Mouse (Mus musculus) midbrain, embryonic 16.5 days (tissue): Measurements from ENCODE around the gene Ephb2. TPM values are rescaled to one million over a fixed set of nuclear protein-coding genes. Genes with fewer than 3 reads are reported as not detected.

ENCODE experiments used
- ATAC-seq: fragments of 200-750 bp; cut with Nextera tagmentation; 2 replicates; pipeline ENCODE4 v1.8.0; 2017; ENCODE audit warnings: moderate TSS enrichment
- H3K27ac ChIP-seq: fragments of 300-500 bp; sonication (generic); 2 replicates; pipeline ENCODE4 v1.5.1; 2014; ENCODE audit warnings: mild to moderate bottlenecking, low read length, mixed read lengths
- H3K27me3 ChIP-seq: fragments of 300-500 bp; sonication (generic); 2 replicates; pipeline ENCODE4 v1.6.1; 2014; ENCODE audit warnings: low read depth, low read length, mixed read lengths; ENCODE audit not compliant: control insufficient read depth, insufficient read depth
- H3K36me3 ChIP-seq: fragments of 300-500 bp; sonication (generic); 2 replicates; pipeline ENCODE4 v1.6.1; 2014; ENCODE audit warnings: mild to moderate bottlenecking, low read length, moderate library complexity, mixed read lengths; ENCODE audit not compliant: control insufficient read depth, insufficient read depth
- H3K4me1 ChIP-seq: fragments of 300-500 bp; sonication (generic); 2 replicates; pipeline ENCODE4 v1.6.1; 2014; ENCODE audit warnings: mild to moderate bottlenecking, low read length, mixed read lengths; ENCODE audit not compliant: control insufficient read depth, insufficient read depth
- H3K4me2 ChIP-seq: fragments of 300-500 bp; sonication (generic); 2 replicates; pipeline ENCODE4 v1.6.1; 2014; ENCODE audit warnings: mild to moderate bottlenecking, low read length, mixed read lengths
- H3K4me3 ChIP-seq: fragments of 300-500 bp; sonication (generic); 2 replicates; pipeline ENCODE4 v1.5.1; 2014; ENCODE audit warnings: low read depth, mild to moderate bottlenecking, low read length, moderate library complexity, mixed read lengths
- H3K9ac ChIP-seq: fragments of 300-500 bp; sonication (generic); 2 replicates; pipeline ENCODE4 v1.6.1; 2014; ENCODE audit warnings: low read depth, low read length, mixed read lengths
- H3K9me3 ChIP-seq: fragments of 300-500 bp; sonication (generic); replicated peaks from 2 replicates; pipeline ENCODE4 v1.6.1; 2014; ENCODE audit warnings: mild to moderate bottlenecking, low read length, mixed read lengths; ENCODE audit not compliant: control insufficient read depth, poor library complexity, severe bottlenecking
- WGBS: fragments of 180-500 bp; shearing (Covaris S2); extraction: QIAGEN DNeasy Blood & Tissue Kit; methylation state at CpG from one replicate; pipeline ENCODE4 v1.1.7; 2014; 5-methylcytosine and 5-hydroxymethylcytosine counted together
- polyA plus RNA-seq: library from polyadenylated mRNA; unstranded; fragments of >200 nt; fragmentation: Nextera tagmentation; extraction: Ambion mirVana; gene quantifications from 2 replicates; pipeline ENCODE4 v1.2.1, GENCODE M21; 2015

Gene Ephb2
- polyA plus RNA-seq, 1 experiment from 2014 or later: 13.1 TPM

DNA sequence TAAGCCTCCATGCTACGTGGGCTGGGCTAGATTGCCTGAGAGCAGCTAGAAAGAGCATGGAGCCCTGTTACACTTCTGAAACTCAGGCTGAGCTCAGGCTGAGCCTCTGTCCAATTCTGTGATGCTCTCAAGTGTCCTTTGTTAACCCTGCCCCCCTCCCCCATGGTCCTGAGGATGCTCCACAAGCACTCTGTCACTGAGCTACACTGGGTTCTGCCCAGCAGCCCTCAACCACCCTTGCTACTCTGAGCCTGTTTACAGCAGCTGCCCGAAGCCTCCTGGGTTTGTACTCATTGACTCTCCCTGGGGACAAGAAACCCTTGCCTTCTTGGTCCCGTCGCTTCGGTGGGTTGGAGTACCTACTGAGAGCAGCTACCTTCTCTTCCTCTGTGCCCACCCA lies 63.5 kb downstream of the Ephb2 start:
- no peak for ATAC-seq
- H3K36me3 ChIP-seq: peaks cover 9% of the 10 kb centered on the region; the same call in 1 of the 2 replicates
- H3K9me3 ChIP-seq: no peaks in the 10 kb centered on the region
- no peak overlapping the region for H3K9ac ChIP-seq
- H3K27me3 ChIP-seq: no peaks in the 10 kb centered on the region
- no peak overlapping the region for H3K4me3 ChIP-seq
- H3K27ac ChIP-seq: peak overlapping the region; percentile 60; the same call in 1 of the 2 replicates
- H3K4me1 ChIP-seq: peaks cover 33% of the 10 kb centered on the region
- no peak overlapping the region for H3K4me2 ChIP-seq
- 69% methylated on average over 5 of the region's 5 CpGs for WGBS

DNA sequence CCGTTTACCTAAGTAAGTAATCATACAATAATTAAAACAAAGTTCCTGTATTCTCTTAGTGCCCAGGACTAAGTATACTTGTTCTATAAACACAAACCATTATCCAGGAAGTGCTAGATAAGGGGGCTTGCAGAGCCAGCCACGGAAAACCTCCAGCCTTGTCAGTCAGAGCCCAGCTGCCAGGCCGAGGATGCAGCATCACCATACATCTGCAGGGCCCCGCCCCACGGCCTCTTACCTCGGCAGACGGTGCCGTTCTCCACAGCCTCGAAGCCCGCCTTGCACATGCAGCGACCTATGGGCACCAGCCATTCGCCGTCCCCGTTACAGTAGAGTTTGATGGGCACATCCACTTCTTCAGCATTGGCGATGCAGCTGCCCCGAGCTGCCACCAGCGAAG lies 65.1 kb downstream of the Ephb2 start:
- H3K9me3 ChIP-seq: no peaks in the 10 kb centered on the region
- H3K4me1 ChIP-seq: peaks cover 21% of the 10 kb centered on the region
- no peak overlapping the region for H3K4me2 ChIP-seq
- H3K4me3 ChIP-seq: no peak overlapping the region
- peaks cover 9% of the 10 kb centered on the region; the same call in 1 of the 2 replicates for H3K36me3 ChIP-seq
- H3K27ac ChIP-seq: no peak overlapping the region
- ATAC-seq: no peak
- no peaks in the 10 kb centered on the region for H3K27me3 ChIP-seq
- WGBS: 93% methylated on average over 17 of the region's 17 CpGs
- no peak overlapping the region for H3K9ac ChIP-seq

DNA sequence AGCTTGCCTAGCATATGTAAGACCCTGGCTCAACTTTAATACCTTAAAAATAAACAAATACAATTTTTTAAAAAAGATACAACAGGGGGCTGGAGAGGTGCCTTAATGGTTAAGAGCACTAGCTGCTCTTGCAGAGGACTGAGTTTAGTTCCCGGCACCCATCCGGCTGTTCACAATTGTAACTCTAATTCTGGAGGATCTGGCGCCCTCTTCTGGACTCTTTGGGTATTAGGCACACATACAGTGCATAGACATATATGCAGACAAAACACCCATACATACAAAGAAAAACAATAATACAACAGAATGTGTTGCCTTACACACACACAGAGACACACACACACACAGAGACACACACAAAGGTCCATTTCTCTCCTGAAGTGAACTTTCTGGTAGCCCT lies 67.3 kb downstream of the Ephb2 start:
- Histone ChIP-seq H3K27me3 (no peaks in the 10 kb centered on the region), H3K4me1 (peaks cover 15% of the 10 kb centered on the region), H3K27ac (no peak overlapping the region), H3K4me2 (no peak overlapping the region), H3K36me3 (peaks cover 9% of the 10 kb centered on the region; the same call in 1 of the 2 replicates), H3K9me3 (no peaks in the 10 kb centered on the region), H3K9ac (no peak overlapping the region), H3K4me3 (no peak overlapping the region)
- WGBS: 97% methylated on average over 3 of the region's 3 CpGs
- ATAC-seq: no peak

DNA sequence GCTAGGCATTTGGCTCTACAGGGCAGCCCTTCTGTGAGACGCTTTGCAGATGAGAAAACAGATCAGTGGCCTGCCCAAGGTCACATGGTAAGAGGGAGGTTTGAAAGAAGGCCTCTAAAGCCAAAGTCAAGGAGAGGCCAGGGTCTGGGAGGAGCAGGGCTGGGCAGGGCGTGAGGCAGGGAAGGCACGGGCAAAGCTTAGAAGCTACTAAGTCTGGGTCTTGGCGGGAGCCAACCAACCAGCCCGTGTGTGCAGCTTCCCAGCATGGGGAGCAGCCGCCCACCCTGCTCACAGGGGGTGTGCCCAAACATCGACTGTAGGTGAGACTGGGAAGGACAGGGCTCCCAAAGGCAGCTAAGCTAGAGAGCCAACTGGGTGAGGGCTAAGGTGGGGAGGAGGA lies 70.7 kb downstream of the Ephb2 start:
- 72% methylated on average over 7 of the region's 7 CpGs for WGBS
- no peak overlapping the region for H3K9ac ChIP-seq
- no peaks in the 10 kb centered on the region for H3K27me3 ChIP-seq
- no peak overlapping the region for H3K27ac ChIP-seq
- H3K4me3 ChIP-seq: no peak overlapping the region
- no peak for ATAC-seq
- no peaks in the 10 kb centered on the region for H3K9me3 ChIP-seq
- H3K36me3 ChIP-seq: no peaks in the 10 kb centered on the region
- H3K4me1 ChIP-seq: no peaks in the 10 kb centered on the region; the same call in 1 of the 2 replicates
- no peak overlapping the region for H3K4me2 ChIP-seq

DNA sequence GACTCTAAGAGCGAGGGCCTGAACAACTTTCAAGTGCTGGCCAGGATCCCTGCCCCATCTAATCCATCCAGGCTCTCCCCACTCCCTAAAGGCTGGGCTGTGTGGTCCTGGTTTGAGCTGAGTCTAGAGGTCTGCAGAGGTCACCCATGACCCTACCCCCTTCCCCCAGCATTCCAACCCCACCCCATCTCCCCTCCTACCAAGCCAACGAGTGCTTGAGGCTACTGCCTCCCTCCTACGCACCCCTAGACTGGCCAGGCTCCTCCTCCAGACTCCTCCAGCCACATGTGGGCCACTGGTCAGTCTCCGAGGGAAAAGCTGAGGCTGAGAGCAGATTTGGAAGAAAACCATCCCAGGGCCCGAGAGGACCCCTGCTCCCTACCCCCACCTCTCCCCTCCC lies 72.4 kb downstream of the Ephb2 start:
- WGBS: 42% methylated on average over 5 of the region's 5 CpGs
- no peak for ATAC-seq
- H3K36me3 ChIP-seq: no peaks in the 10 kb centered on the region
- no peak overlapping the region for H3K4me2 ChIP-seq
- no peak overlapping the region for H3K9ac ChIP-seq
- H3K9me3 ChIP-seq: no peaks in the 10 kb centered on the region
- no peaks in the 10 kb centered on the region for H3K27me3 ChIP-seq
- H3K4me1 ChIP-seq: no peaks in the 10 kb centered on the region; the same call in 1 of the 2 replicates
- H3K27ac ChIP-seq: no peak overlapping the region
- H3K4me3 ChIP-seq: no peak overlapping the region

DNA sequence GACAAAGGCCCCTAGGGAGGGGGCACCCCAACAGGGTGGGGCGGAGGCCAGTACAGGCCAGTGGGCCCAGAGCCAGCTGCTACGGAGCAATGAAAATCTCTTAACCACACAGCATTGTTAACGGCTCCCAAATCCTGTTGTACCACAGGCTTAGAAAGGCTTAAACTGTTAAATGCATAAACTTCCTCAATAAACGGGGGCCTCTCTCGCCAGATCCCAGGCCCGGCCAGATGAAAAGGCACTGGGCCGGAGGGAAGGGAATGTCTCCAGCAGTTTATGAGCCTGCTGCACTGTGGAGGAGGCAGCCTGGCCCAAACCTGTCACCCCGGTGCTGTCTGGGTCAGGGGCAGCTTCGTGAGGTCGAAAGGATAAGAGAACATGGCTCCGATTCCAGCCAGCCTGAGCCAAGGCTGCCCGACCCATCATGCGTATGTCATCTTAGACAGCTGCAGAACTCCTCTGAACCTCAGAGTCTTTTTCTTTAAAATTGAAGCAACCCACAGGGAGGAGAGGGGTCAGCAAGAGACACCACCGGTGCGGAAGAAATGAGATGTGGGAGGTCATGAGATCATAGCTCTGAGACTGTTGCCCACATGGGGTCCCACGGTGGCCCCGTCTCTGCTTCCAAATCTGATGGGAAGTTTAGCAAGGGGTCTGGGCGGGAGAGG lies 73.9 kb downstream of the Ephb2 start:
- no peak overlapping the region for H3K27ac ChIP-seq
- H3K27me3 ChIP-seq: no peaks in the 10 kb centered on the region
- H3K36me3 ChIP-seq: no peaks in the 10 kb centered on the region
- no peak for ATAC-seq
- no peak overlapping the region for H3K4me3 ChIP-seq
- H3K4me2 ChIP-seq: no peak overlapping the region
- WGBS: 12% methylated on average over 18 of the region's 18 CpGs
- no peaks in the 10 kb centered on the region for H3K9me3 ChIP-seq
- H3K9ac ChIP-seq: no peak overlapping the region
- peaks cover 13% of the 10 kb centered on the region for H3K4me1 ChIP-seq

DNA sequence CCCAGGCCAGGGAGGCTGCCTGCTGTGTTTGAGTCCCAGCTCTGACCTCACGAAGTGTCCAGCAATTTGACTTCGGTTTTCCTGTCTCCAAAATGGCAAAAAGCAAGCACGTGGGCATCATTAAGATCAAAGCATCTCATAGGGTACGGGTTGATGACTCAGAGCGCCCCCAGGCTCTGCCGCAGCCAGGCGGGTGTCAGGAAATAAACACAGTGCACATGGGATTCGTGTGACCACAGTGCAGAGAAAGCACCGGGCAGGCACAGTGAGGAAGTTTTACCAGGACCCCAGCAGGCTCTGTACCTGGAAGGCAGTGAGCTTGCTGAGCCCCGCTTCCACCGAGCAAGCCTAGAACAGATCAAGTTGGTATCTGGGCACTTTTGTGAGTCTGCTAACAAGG lies 74.9 kb downstream of the Ephb2 start:
- H3K9ac ChIP-seq: no peak overlapping the region
- no peaks in the 10 kb centered on the region for H3K36me3 ChIP-seq
- no peaks in the 10 kb centered on the region for H3K27me3 ChIP-seq
- H3K4me1 ChIP-seq: peaks cover 23% of the 10 kb centered on the region
- H3K4me3 ChIP-seq: no peak overlapping the region
- H3K4me2 ChIP-seq: no peak overlapping the region
- no peak overlapping the region for H3K27ac ChIP-seq
- 56% methylated on average over 11 of the region's 11 CpGs for WGBS
- ATAC-seq: no peak
- H3K9me3 ChIP-seq: no peaks in the 10 kb centered on the region

DNA sequence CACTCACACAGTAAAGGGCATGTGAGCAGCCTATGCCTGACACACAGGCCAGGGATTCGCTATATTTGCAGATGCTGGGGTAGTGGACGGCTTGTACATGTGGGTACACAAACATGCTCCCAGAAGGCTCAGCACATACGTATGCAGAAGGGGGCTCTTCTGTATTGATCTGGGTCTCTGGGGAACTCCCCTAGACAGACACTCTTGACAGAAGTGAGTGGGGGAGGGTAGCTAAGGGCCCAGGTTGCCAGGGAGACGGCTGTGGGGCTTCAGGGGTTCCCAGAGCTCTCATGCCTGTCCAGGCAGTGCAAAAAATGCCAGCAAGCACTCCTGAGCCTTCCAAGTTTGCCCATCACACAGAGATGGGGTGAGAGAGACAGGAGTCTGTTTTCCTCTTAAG lies 78.7 kb downstream of the Ephb2 start:
- peak overlapping the region; percentile 86 for H3K27ac ChIP-seq

DNA sequence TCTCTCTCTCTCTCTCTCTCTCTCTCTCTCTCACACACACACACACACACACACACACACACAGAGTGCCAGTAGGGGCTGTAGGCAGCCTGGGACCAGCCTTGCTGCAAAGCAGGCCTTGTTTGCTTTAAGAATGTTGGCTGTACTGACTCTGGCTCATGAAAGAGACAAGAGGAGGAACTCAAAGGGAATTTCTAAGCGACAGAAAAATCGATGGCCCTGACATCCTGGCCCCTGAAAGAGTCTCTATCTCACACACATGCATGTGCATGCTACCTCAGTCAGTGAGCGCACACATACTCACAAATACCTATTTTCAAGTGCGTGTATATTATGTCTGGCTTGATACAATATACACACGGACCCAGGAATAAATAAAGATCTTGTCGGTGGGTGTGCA lies 79.3 kb downstream of the Ephb2 start:
- 18% methylated on average over 6 of the region's 6 CpGs for WGBS

More for the DNA sequence above, 78.7 kb downstream of the Ephb2 start:
- Histone ChIP-seq H3K27me3 (no peaks in the 10 kb centered on the region), H3K4me3 (no peak overlapping the region), H3K9me3 (no peaks in the 10 kb centered on the region), H3K36me3 (no peaks in the 10 kb centered on the region), H3K4me1 (peaks cover 50% of the 10 kb centered on the region), H3K9ac (peak overlapping the region; percentile 48), H3K4me2 (no peak overlapping the region)
- 22% methylated on average over 4 of the region's 4 CpGs for WGBS
- peak; percentile 6; the same call in 1 of the 2 replicates for ATAC-seq

More for the DNA sequence above, 79.3 kb downstream of the Ephb2 start:
- ATAC-seq: no peak
- Histone ChIP-seq H3K27me3 (no peaks in the 10 kb centered on the region), H3K4me2 (no peak overlapping the region), H3K36me3 (no peaks in the 10 kb centered on the region), H3K9me3 (no peaks in the 10 kb centered on the region), H3K27ac (peak overlapping the region; percentile 86), H3K9ac (peak overlapping the region; percentile 48), H3K4me3 (no peak overlapping the region), H3K4me1 (peaks cover 54% of the 10 kb centered on the region)
